Mouse (Mus musculus) liver, adult 2 months (tissue): ENCODE measurements at regions not wholly inside any gene's neighbourhood (a gene's known extent, or its start where the extent isn't known, plus 50 kb on each side); places are given as distances from the start of the nearest gene placed in this dataset.

Experiments
- CTCF ChIP-seq: fragments of 200-500 bp; IDR thresholded peaks from 2 replicates; pipeline ENCODE4 v1.5.1; 2011; ENCODE audit warnings: low read depth, low read length, control low read depth
- POLR2A ChIP-seq: fragments of 200-500 bp; IDR thresholded peaks from 2 replicates; pipeline ENCODE4 v1.6.1; 2011; ENCODE audit warnings: low read length, control low read depth; ENCODE audit not compliant: insufficient read depth; ENCODE audit errors: extremely low read depth

DNA sequence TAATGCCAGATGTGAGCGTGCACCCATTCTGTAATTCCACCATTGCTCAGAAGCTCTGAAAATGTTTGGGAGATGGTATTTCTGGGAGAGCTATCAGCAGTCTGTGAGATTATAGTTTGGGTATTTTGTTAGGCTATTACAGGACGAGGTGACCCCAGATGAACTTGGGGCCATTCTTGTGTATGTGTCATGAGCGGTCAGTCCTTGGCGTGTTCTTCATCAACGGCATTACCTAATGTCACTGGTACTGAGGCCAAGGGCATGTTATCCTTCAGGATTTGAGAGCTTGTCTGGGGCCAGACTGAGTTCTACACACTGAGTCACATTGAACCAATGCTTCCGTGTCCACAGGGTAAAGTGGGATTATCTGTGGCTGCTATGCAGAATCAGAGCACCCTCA, 335.9 kb upstream of the Id2 start:
- no peak for TF ChIP-seq CTCF
- TF ChIP-seq POLR2A: no peak
